Mouse (Mus musculus): ENCODE measurements around the gene Etl4.
"Not testable (repeated sequence)": the region's sequence is repeated elsewhere in the genome, so short reads cannot be mapped to it uniquely, and the experiment has no call there.

- not testable (repeated sequence) for TF ChIP-seq POLR2A (IDR thresholded peaks at IDR 0.05; ENCODE audit: insufficient read depth, low read length); CTCF (IDR thresholded peaks at IDR 0.05; ENCODE audit: low read depth, low read length)
Observed at GRCm38 (mm10) chr2:20187223-20187622, 277.6 kb downstream of the Etl4 start.
